Mouse (Mus musculus): ENCODE results near the gene Rasgrp3. TPM values are rescaled to one million over a fixed set of nuclear protein-coding genes. Genes with fewer than 3 reads are reported as not detected.

The Rasgrp3 gene
- not detected in 2 replicates for polyA plus RNA-seq (2012)

DNA sequence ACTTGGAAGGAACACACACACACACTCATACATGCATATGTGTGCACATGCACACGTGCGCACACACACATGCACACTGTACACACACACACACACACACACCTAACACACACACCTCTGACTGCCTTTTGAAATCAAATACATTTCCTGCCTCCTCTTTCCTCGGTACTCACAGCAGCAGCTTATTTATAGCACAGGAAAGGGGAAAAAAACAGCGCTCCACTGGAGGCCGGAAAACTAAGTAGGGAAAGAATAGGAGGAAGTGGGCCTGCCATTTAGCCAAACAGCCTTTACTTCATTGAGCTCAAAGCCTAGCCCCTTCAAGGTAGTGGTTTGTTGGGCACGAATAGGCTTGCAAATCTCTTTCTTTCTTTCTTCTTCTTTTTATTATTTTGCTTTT lies at the start of gene Rasgrp3:
Rasgrp3 (plus strand) TSS at position 298 of the 400 bp plus-strand sequence.
- no peak for TF ChIP-seq GATA1 (IDR thresholded peaks at IDR 0.05; ENCODE audit: low read length)

DNA sequence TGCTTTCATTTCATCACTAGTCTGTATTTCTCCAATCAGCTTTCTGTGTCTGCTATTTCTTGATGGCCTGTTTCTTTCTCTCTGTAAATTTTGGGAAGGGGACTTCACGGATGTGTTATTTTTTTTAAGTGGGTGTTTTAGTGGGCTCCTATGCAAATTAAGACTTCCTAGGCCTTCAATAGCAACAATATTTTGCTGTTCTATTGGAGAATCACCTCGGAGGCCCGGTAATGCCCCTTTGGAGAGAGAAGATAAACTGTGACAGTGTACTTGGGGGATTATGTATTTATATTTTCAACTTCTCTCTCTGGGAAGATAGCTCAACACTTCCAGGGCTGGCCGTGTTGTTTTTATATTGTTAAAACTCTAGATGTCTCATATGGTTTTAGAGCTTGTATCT lies 47.3 kb upstream of the Rasgrp3 start:
- TF ChIP-seq GATA1 (IDR thresholded peaks at IDR 0.05; ENCODE audit: low read length), result no peak

DNA sequence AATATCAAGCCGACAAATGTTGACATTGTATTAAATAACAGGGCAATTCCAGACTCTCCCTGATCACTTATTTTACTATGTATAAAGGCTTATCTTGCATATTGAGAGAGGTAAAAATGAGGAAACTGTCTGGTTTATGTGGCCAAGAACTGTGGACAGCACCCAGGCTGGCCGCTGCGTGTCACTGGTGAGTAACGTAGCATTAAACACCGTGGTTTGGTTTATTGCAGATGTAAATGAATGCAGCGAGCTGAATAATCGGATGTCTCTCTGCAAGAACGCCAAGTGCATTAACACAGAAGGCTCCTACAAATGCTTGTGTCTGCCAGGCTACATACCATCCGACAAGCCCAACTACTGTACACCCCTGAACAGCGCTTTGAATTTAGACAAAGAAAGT lies 45.6 kb upstream of the Rasgrp3 start:
- TF ChIP-seq GATA1 (IDR thresholded peaks at IDR 0.05; ENCODE audit: low read length), result no peak

DNA sequence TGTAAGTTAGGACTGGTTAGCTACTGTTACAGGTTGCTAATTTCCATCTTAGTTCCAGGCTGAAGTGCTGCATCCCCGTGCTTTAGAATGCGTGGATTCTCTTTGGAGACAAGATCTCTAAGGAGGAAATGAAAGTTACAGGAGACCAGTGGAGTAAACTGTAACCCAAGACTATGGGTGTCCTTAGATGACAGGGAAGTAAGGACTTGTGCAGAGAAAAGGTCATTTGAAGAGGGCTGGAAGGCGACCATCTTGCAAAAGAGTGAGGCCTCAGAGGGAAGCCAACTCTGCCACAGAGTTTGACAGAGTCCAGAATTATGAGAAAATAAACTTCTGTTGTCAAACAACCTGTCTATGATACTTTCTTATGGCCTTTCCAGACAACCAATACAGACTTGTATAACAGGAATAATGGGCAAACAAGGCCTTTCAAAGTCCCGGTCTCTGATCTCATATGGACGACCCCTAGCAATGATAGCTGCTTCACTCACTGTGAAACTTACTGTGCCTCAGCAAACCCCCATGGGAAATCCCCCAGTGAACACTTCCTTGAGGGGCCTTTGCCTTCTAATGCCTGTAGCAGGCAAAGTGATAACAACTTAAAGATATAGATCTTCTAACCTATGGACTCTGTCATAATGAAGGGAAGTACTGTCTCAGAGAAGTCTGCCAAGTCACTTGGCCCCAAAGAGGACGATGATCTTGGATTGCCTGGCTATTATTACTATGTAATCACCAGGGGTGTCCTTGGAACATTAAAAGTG lies 44.1 kb upstream of the Rasgrp3 start:
- no peak for TF ChIP-seq GATA1 (IDR thresholded peaks at IDR 0.05; ENCODE audit: low read length)

DNA sequence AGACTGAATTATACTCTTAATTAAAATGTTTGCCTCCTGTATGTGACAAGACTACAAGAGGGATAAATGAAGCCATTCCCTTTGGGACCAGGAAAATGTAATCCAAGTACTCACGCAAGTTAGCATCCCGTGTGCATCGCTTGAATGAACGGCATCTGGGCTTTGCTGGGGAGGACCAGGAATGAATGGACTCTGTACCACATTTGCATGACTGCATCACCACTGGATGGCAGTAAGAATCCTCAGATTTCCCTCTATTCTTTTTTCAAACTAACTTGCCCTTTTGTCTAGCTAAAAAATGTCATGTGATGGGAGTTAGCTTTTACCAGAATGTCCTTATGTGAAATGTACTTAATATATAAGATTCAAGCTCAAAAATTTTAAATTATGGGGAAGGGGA lies 29.3 kb upstream of the Rasgrp3 start:
- no peak for TF ChIP-seq GATA1 (IDR thresholded peaks at IDR 0.05; ENCODE audit: low read length)

DNA sequence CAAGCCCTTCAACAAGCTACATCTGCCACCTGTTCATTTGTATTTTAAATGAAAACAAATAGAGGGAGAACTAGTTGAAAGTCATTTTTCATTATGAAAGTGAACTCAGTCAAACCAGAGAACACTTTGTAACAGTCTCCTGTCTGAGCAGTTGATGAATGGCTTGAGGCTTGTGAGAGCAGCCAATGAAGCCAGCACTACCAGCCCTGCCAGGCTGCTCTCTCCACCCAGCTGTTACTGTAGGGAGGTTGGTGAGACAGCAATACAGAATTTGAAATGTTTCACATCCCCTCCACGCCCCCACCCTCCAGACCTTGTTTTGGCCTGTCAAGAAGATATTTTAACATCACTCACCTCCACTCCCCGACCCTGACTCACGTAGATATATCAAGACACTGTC lies 18.8 kb upstream of the Rasgrp3 start:
- TF ChIP-seq GATA1 (IDR thresholded peaks at IDR 0.05; ENCODE audit: low read length), result no peak

DNA sequence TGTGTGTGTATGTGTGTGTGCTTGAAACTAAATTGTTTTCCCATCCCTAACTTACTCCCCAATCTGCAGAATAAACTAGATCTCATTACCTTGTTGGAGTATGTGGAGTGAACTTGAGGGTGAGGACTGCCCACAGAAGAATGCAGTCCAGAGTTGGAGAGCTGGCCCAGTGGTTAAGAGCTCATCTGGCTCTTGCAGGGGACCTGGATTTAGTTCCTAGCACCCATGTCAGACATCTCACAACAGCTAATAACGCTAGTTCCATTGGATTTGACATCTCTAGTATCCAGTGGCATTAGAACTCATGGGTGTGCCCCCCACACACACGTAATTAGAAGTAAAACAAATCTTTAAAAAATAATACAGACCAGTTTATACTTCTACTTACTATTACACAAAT lies 1.5 kb upstream of the Rasgrp3 start:
- TF ChIP-seq GATA1 (IDR thresholded peaks at IDR 0.05; ENCODE audit: low read length), result no peak

DNA sequence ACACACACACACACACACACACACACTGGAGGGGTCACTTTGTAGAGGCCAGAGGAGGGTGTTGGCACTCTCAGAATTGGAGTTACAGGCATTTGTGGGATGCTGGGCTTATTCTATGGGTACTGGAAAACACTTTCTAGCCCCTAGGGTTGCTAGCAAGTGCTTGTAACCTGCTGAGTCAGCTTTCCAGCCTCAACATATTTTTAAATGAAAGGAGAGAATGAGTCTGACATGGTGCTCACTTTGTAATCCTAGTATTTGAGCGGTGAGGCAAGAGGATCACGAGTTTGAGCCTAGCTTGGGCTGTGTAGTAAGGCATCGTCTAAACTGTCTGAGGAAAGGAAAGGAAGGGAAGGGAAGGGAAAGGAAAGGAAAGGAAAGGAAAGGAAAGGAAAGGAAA lies 825 bp upstream of the Rasgrp3 start:
- no peak for TF ChIP-seq GATA1 (IDR thresholded peaks at IDR 0.05; ENCODE audit: low read length)

DNA sequence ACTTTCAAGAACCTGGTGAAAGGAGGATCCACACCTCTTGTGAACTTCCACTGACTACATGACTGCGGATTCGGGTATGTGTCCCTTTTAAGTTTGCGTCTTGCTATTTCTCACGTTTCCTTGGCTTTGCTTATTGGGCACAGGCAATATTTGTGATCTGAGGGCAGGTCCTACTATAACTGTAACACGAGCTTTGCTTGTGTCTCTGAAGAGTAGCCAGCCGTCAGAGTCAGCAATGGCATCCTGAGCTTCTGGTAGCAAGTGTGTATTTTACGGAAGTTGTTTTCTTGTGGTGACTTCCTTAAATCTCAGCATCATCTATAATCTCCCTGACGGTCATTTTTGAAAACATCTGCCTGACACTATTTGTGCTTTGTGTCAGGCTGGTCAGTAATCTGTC lies 399 bp downstream of the Rasgrp3 start:
- TF ChIP-seq GATA1 (IDR thresholded peaks at IDR 0.05; ENCODE audit: low read length), result no peak

DNA sequence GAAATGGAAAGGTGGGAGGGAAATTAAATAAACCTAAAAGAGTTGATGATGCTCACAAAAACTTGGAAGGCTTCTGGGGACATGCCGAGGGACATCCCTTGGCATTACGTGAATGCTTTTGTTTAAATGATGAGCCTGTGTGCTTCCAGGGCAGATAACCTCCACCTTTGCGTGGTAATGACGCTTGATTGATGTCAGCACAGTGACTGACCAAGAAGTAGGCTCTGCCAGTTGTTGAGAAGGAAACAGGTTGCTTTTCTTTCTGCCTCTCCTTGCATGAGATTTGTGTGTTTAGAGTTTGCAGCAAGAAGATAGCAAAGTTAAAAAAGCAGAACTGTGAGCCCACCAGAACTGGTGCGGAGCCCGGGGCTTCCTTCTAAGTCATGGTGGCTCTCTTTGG lies 1.1 kb downstream of the Rasgrp3 start:
- TF ChIP-seq GATA1 (IDR thresholded peaks at IDR 0.05; ENCODE audit: low read length), result no peak

DNA sequence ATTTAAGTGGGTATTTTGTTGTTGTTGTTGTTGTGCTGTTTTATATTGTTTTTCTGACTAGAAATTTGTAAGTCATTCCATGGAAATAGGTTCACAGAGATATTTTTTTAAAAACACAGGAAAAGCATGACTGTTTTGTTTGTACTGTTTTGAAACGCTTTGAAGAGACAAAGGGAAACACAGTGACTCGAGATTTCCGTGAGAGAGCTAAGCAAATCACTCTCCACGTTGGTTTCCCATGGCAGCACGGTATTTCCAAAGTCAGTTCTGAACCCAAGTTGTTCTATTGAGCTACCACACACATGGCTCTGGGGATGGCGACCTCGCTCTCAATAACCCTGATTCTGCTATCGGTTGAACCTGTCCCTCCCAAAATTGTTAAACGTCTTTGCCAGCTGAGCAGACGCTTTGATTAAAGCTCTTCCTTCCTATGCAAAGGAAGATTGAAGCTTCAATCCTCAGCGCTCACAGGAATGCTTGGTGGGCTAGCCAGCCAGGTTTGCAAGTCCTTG lies 1.6 kb downstream of the Rasgrp3 start:
- TF ChIP-seq GATA1 (IDR thresholded peaks at IDR 0.05; ENCODE audit: low read length), result no peak

DNA sequence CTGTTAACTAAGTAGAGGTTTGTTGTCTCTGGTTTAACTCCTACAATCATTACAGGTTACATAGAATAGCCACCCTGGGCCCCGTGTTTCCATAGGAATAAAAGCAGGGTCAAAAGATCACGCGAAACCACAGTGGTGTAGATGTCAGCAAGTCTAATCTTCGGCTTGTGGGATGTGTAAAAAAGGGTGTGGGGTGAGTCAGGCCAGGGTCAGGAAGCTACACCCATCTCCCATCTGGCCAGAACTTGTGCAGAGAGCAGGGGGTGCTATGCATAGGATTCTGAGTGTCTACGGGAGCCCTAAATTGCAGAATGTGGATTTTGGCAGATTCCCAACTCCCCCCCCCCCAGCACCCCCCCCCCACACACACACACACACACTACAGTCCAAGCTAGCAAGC lies 2.5 kb downstream of the Rasgrp3 start:
- TF ChIP-seq GATA1 (IDR thresholded peaks at IDR 0.05; ENCODE audit: low read length), result no peak

DNA sequence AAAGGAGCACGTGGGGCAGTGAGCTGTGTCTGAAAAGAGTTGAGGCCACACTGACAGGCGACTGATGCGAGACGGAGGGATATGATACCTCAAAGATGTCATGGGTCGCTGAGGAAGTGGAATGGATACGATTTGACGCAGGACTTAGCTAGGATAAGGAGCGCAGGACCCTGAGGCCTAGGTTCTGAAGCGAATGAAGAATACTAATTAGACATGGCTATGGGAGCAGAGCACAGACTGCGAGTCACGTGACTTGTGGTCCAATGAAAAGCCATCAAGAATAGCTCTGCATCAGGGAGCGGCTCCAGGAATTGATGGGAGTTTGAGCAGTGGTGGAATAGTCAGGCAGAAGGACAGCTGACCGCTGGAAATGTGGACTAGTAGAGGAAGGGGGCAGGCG lies 3.4 kb downstream of the Rasgrp3 start:
- no peak for TF ChIP-seq GATA1 (IDR thresholded peaks at IDR 0.05; ENCODE audit: low read length)

DNA sequence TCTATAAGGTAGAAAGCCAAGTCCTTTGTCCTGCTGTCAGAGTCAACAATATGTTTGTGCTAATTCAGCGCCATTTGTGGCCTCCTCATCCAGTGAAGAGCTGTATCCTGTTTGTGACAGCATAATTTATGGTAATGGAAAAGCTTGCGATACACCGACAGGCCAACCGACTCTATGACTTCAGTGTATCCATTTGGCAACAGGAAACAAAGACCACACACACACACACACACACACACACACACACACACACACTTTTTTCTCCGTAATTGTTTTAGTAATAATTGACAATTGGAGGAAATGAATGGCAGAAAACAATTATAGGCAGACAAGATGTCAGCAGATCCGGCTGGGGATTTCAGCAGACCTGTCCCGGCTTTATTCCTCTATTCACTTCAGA lies 4.9 kb downstream of the Rasgrp3 start:
- TF ChIP-seq GATA1 (IDR thresholded peaks at IDR 0.05; ENCODE audit: low read length), result no peak

DNA sequence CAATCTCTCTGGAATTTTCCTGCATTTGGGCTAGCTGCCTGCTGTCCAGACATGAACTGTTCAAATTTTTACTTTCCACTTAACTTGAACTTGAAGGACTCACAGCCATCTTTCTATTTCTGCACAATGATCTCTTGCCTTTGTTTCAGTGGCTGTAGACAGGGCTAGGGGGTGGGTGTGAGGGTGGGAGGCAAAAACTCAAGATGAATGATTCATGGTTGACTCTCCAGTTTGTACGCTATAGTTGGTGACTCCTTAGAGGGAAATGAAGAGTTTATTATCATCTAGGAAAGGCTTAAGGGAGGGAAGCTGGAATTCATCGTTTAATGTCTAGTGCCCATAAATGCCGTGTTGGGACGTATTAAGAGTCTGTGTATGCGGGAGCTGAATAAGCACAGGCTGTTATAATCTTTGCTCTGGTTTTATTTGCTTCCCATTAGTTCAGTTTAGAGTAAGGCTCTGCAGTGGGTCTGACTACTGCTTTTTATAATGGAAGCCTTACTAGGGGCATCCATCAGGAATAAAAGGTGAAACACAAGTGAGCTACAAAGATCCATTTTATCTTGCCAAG lies 5.6 kb downstream of the Rasgrp3 start:
- no peak for TF ChIP-seq GATA1 (IDR thresholded peaks at IDR 0.05; ENCODE audit: low read length)

DNA sequence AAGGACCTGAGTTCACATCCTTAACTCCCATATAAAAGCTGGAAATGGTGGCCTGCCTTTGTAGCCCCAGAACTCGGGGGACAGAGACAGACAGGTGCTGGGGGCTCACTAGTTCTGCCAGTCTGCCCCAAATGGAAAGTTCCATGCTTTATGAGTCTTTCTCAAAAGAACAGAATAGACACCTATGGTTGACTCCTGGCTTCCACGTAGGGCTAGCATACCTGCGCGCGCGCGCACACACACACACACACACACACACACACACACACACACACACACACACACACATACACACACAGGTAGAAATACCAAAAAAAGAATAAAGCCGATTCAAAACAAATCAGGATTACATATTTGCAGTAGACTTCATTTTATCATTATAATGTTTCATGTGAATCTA lies 6.7 kb downstream of the Rasgrp3 start:
- TF ChIP-seq GATA1 (IDR thresholded peaks at IDR 0.05; ENCODE audit: low read length), result no peak

DNA sequence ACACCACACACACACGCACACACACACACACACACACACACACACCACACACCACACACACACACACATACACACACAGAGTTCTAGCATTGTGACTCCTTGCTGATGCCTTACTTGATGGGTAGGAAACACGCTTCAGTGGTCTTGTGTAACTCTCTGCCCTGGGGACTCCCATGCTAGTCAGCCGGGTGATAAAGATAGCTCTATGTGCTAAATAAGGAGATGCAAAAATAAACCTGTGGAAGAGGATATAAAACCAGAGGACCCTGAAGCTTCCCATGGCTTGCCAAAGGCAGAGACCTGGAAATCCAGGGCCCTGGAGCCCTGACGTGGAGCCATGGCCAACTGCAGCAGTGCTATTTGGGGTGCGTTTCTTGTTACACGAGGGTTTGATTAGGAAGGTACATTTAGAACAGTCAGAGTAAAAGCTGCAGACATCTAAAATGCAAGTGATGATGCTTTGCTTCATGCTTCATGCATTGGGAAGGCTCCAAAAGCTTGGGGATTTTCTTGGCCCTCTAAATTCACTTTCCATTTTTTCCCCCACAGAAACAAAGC lies 7.4 kb downstream of the Rasgrp3 start:
- no peak for TF ChIP-seq GATA1 (IDR thresholded peaks at IDR 0.05; ENCODE audit: low read length)

All from G1E-ER4 (cell line).